ENCODE assay signal across 13 mouse cellular contexts in genomic region chr11:79066191-79066530, GRCm38 (mm10).
DNase-seq lines count a peak whose midpoint lies in the region; ATAC-seq lines count a peak whose summit lies in the region.
"Had no signal": no experiment of that assay in that cellular context is flagged by ENCODE, and none has a peak within 500 bp of the region (broad histone marks: within the 10 kb centered on the region; RNA-seq: fewer than 3 reads in every experiment).

No protein-coding gene starts in this region.

- no peak overlapping the region for H3K9ac ChIP-seq in heart, embryonic 11.5 days (ENCODE audit: low read depth, low read length)
- H3K9ac ChIP-seq in kidney, embryonic 15.5 days = no peak overlapping the region
- no peak overlapping the region for H3K9ac ChIP-seq in limb, embryonic 13.5 days
- H3K9ac ChIP-seq: forebrain, postnatal 0 days had no signal

- no peak overlapping the region for H3K4me3 ChIP-seq in heart, embryonic 11.5 days (ENCODE audit: low read depth, low read length)
- no peak overlapping the region for H3K4me3 ChIP-seq in kidney, embryonic 15.5 days (replicated peaks)
- no peak overlapping the region for H3K4me3 ChIP-seq in brown adipose tissue, adult 24 weeks (ENCODE audit: insufficient read depth, low read depth, low read length)
- H3K4me3 ChIP-seq in limb, embryonic 13.5 days = no peak overlapping the region

- H3K36me3 ChIP-seq in heart, embryonic 11.5 days (ENCODE audit: control insufficient read depth, insufficient read depth, low read length) = no peaks in the 10 kb centered on the region
- H3K36me3 ChIP-seq in kidney, embryonic 15.5 days = no peaks in the 10 kb centered on the region
- no peaks in the 10 kb centered on the region for H3K36me3 ChIP-seq in limb, embryonic 13.5 days
- H3K36me3 ChIP-seq: G1E had no signal

- H3K4me1 ChIP-seq in heart, embryonic 11.5 days (ENCODE audit: control insufficient read depth, insufficient read depth, low read length) = peaks cover 66% of the 10 kb centered on the region
- H3K4me1 ChIP-seq in kidney, embryonic 15.5 days = peaks cover 28% of the 10 kb centered on the region
- H3K4me1 ChIP-seq in brown adipose tissue, adult 24 weeks (ENCODE audit: control insufficient read depth, insufficient read depth, insufficient read length, low read length) = peaks cover 32% of the 10 kb centered on the region
- peaks cover 28% of the 10 kb centered on the region for H3K4me1 ChIP-seq in limb, embryonic 13.5 days

- 82% methylated on average over 2 of the region's 2 CpGs for WGBS in heart, embryonic 11.5 days (ENCODE audit: insufficient replicate concordance)
- WGBS in kidney, embryonic 15.5 days = 81% methylated on average over 2 of the region's 2 CpGs
- 93% methylated on average over 2 of the region's 2 CpGs for WGBS in limb, embryonic 13.5 days

- no peak for ATAC-seq in heart, embryonic 11.5 days (replicated peaks; ENCODE audit: insufficient number of reproducible peaks, low FRiP score, low TSS enrichment)
- no peak for ATAC-seq in kidney, embryonic 15.5 days (replicated peaks; ENCODE audit: low FRiP score)
- ATAC-seq in limb, embryonic 13.5 days (ENCODE audit: low FRiP score, low read depth) = no peak
- no peak for ATAC-seq in monocyte, adult 5-6 weeks (replicated peaks; ENCODE audit: insufficient number of reproducible peaks, low FRiP score, low TSS enrichment, poor library complexity, severe bottlenecking)
- ATAC-seq: forebrain, postnatal 0 days had no signal

- no peaks in the 10 kb centered on the region for H3K27me3 ChIP-seq in heart, embryonic 11.5 days (ENCODE audit: control insufficient read depth, insufficient read depth, low read length)
- H3K27me3 ChIP-seq in kidney, embryonic 15.5 days = no peaks in the 10 kb centered on the region
- H3K27me3 ChIP-seq in limb, embryonic 13.5 days = no peaks in the 10 kb centered on the region

- DNase-seq in heart, postnatal 10 days = no peak
- no peak for DNase-seq in kidney, postnatal 14 days
- DNase-seq in urinary bladder, adult 2 months (ENCODE audit: low spot score) = no peak
- DNase-seq: cerebellum, postnatal 36 days; forebrain, postnatal 0 days; right cerebral cortex, postnatal 14 days; thymus, postnatal 4 days had no signal

- no peak overlapping the region for H3K4me2 ChIP-seq in heart, embryonic 11.5 days
- no peak overlapping the region for H3K4me2 ChIP-seq in kidney, embryonic 15.5 days
- H3K4me2 ChIP-seq in limb, embryonic 13.5 days (replicated peaks) = no peak overlapping the region

- intact Hi-C loops in heart, postnatal 10 days (cut with DNase I) = no loop called here

- no peaks in the 10 kb centered on the region for H3K9me3 ChIP-seq in heart, embryonic 11.5 days (replicated peaks; ENCODE audit: control insufficient read depth, low read length)
- H3K9me3 ChIP-seq in kidney, embryonic 15.5 days (replicated peaks) = no peaks in the 10 kb centered on the region
- no peaks in the 10 kb centered on the region for H3K9me3 ChIP-seq in limb, embryonic 13.5 days
- H3K9me3 ChIP-seq: G1E had no signal

- H3K27ac ChIP-seq in heart, embryonic 11.5 days (ENCODE audit: low read depth, low read length) = peak overlapping the region; percentile 74
- peak overlapping the region; percentile 71 for H3K27ac ChIP-seq in kidney, embryonic 15.5 days
- H3K27ac ChIP-seq in brown adipose tissue, adult 24 weeks (replicated peaks; ENCODE audit: low read depth, low read length) = peak overlapping the region; percentile 73
- peak overlapping the region; percentile 83 for H3K27ac ChIP-seq in limb, embryonic 13.5 days
